Mouse (Mus musculus): ENCODE results near the gene Tspan1. TPM values are rescaled to one million over a fixed set of nuclear protein-coding genes. Genes with fewer than 3 reads are reported as not detected.

Tspan1 gene
- polyA plus RNA-seq (2014; fragmentation: Illumina TruSeq; extraction: RNeasy Lipid Tissue Mini Kit (QIAGEN cat#74804); ENCODE audit: low read depth, low replicate concordance): not detected

GRCm38 (mm10) chr4:116167404-116167803 lies at the start of gene Tspan1:
TSS of gene Tspan1 (minus strand) at chr4:116167601.

GRCm38 (mm10) chr4:116173072-116173471 lies 5.7 kb upstream of the Tspan1 start, which contains the start of the genes 1700042G07Rik and Gm49337:
TSS of gene 1700042G07Rik (plus strand) at chr4:116173372.
TSS of gene Gm49337 (plus strand) at chr4:116173384.

GRCm38 (mm10) chr4:116151238-116151637 lies 16.2 kb downstream of the Tspan1 start, which contains the start of gene Lurap1:
TSS of gene Lurap1 (minus strand) at chr4:116151338.

GRCm38 (mm10) chr4:116123602-116124519 lies 43.5 kb downstream of the Tspan1 start, which contains the start of the genes Rad54l and Pomgnt1:
TSS of gene Rad54l (minus strand) at chr4:116123690.
TSS of gene Pomgnt1 (plus strand) at chr4:116123840.

Other genes starting within 250 kb of the Tspan1 start
- not detected for gene Dmbx1, start 227.7 kb downstream of the Tspan1 start, polyA plus RNA-seq (2014; fragmentation: Illumina TruSeq; extraction: RNeasy Lipid Tissue Mini Kit (QIAGEN cat#74804); ENCODE audit: low read depth, low replicate concordance)
- 0.21 TPM for gene Faah, start 149.7 kb downstream of the Tspan1 start, polyA plus RNA-seq (2014; fragmentation: Illumina TruSeq; extraction: RNeasy Lipid Tissue Mini Kit (QIAGEN cat#74804); ENCODE audit: low read depth, low replicate concordance)
- 35.2 TPM for gene Nsun4, start 113.7 kb downstream of the Tspan1 start, polyA plus RNA-seq (2014; fragmentation: Illumina TruSeq; extraction: RNeasy Lipid Tissue Mini Kit (QIAGEN cat#74804); ENCODE audit: low read depth, low replicate concordance)
- 3,046 TPM for gene Uqcrh, start 92.5 kb downstream of the Tspan1 start, polyA plus RNA-seq (2014; fragmentation: Illumina TruSeq; extraction: RNeasy Lipid Tissue Mini Kit (QIAGEN cat#74804); ENCODE audit: low read depth, low replicate concordance)
- 20.1 TPM for gene Lrrc41, start 92.3 kb downstream of the Tspan1 start, polyA plus RNA-seq (2014; fragmentation: Illumina TruSeq; extraction: RNeasy Lipid Tissue Mini Kit (QIAGEN cat#74804); ENCODE audit: low read depth, low replicate concordance)
- 0.10 TPM for gene Rad54l, start 43.9 kb downstream of the Tspan1 start, polyA plus RNA-seq (2014; fragmentation: Illumina TruSeq; extraction: RNeasy Lipid Tissue Mini Kit (QIAGEN cat#74804); ENCODE audit: low read depth, low replicate concordance)
- gene Pomgnt1, start 43.8 kb downstream of the Tspan1 start, polyA plus RNA-seq (2014; fragmentation: Illumina TruSeq; extraction: RNeasy Lipid Tissue Mini Kit (QIAGEN cat#74804); ENCODE audit: low read depth, low replicate concordance): 54.1 TPM
- 1.9 TPM for gene Lurap1, start 16.3 kb downstream of the Tspan1 start, polyA plus RNA-seq (2014; fragmentation: Illumina TruSeq; extraction: RNeasy Lipid Tissue Mini Kit (QIAGEN cat#74804); ENCODE audit: low read depth, low replicate concordance)
- not detected for gene 1700042G07Rik, start 5.8 kb upstream of the Tspan1 start, polyA plus RNA-seq (2014; fragmentation: Illumina TruSeq; extraction: RNeasy Lipid Tissue Mini Kit (QIAGEN cat#74804); ENCODE audit: low read depth, low replicate concordance)
- not detected for gene Gm49337, start 5.8 kb upstream of the Tspan1 start, polyA plus RNA-seq (2014; fragmentation: Illumina TruSeq; extraction: RNeasy Lipid Tissue Mini Kit (QIAGEN cat#74804); ENCODE audit: low read depth, low replicate concordance)
- gene Pik3r3, start 54.0 kb upstream of the Tspan1 start, polyA plus RNA-seq (2014; fragmentation: Illumina TruSeq; extraction: RNeasy Lipid Tissue Mini Kit (QIAGEN cat#74804); ENCODE audit: low read depth, low replicate concordance): 7.9 TPM

Data from heart, adult 10 weeks (tissue).